Mouse (Mus musculus) ES-Bruce4 (cell line): ENCODE results near the gene Galntl6.

Source experiments
- CTCF ChIP-seq: IDR thresholded peaks from one replicate; pipeline ENCODE4 v1.8.1; 2011; ENCODE audit warnings: low read depth, low read length
- POLR2A ChIP-seq: IDR thresholded peaks from one replicate; pipeline ENCODE4 v1.8.1; 2011; ENCODE audit warnings: low read length; ENCODE audit not compliant: insufficient read depth

GRCm38 (mm10) chr8:58534631-58535030 is 377.8 kb downstream of the Galntl6 start:
- TF ChIP-seq CTCF (no peak), POLR2A (no peak)
